ENCODE assay signal across 8 mouse cellular contexts in the genomic region with DNA sequence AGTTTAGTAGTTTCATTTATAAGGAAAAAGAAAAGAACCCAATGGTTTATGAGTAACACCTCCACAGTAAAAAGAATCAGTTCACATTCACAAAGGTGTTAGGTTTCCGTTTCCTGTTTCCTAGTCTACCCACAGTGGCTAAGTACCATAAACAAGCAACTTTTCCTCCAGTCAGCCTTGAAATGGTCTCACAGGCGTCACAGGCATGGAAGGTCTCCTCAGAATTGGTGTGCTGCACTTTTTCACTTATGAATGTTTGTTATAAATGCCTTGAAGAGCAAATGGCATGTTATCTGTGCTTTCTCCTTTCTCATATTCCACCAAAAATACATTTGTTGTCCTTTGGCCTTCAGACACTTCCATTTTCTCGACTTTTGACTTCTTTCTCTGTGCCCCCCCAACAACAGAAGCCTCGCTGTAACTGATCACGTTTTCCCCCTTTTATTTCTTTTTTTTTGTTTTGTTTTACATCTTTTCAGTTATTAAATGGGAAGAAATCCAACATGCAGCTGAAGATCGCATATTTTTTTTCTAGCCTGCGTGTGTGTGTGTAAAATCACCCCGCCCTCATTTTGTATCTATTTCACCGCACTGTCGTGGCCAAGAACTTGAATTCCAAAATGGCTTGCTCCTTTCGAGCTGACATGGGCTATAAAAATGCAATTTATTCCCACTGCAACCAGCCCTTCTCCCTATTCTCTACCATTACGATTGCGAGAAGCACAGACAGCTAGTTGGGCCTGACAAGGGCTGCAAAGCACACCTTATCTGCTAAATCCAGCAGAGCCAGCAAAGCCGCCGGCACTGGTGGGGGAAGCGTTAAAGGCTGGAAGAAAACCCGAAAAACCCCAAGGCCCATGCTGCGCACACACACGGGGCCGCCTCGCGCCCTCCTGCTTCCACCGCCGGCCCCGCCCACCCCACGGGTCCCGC. TPM values are rescaled to one million over a fixed set of nuclear protein-coding genes. Genes with fewer than 3 reads are reported as not detected.
DNase-seq lines count a peak whose midpoint lies in the region; ATAC-seq lines count a peak whose summit lies in the region.

No protein-coding gene starts in this region.

- peak overlapping the region; percentile 75 for H3K4me2 ChIP-seq in forebrain, embryonic 12.5 days
- H3K4me2 ChIP-seq in intestine, embryonic 14.5 days (ENCODE audit: low read length): peak overlapping the region; percentile 66
- peak overlapping the region; percentile 74 for H3K4me2 ChIP-seq in midbrain, embryonic 14.5 days (ENCODE audit: low read length)

- H3K9me3 ChIP-seq in forebrain, embryonic 12.5 days: no peaks in the 10 kb centered on the region
- H3K9me3 ChIP-seq in intestine, embryonic 14.5 days (ENCODE audit: control insufficient read depth, low read length): no peaks in the 10 kb centered on the region
- no peaks in the 10 kb centered on the region for H3K9me3 ChIP-seq in midbrain, embryonic 14.5 days (ENCODE audit: control insufficient read depth, low read length)

- ATAC-seq in forebrain, embryonic 12.5 days (ENCODE audit: low FRiP score): no peak; the same call in 1 of the 2 replicates
- peak; percentile 94 for ATAC-seq in intestine, embryonic 14.5 days (replicated peaks; ENCODE audit: low FRiP score, low TSS enrichment, low read depth)
- no peak for ATAC-seq in midbrain, embryonic 14.5 days (ENCODE audit: low FRiP score, low TSS enrichment)

- peaks cover 26% of the 10 kb centered on the region for H3K4me1 ChIP-seq in forebrain, embryonic 12.5 days
- H3K4me1 ChIP-seq in intestine, embryonic 14.5 days (replicated peaks; ENCODE audit: control insufficient read depth, insufficient read depth, low read length): peaks cover 24% of the 10 kb centered on the region
- peaks cover 27% of the 10 kb centered on the region for H3K4me1 ChIP-seq in midbrain, embryonic 14.5 days (ENCODE audit: control insufficient read depth, insufficient read depth, low read length)

- H3K27me3 ChIP-seq in forebrain, embryonic 12.5 days: no peaks in the 10 kb centered on the region
- H3K27me3 ChIP-seq in intestine, embryonic 14.5 days (replicated peaks; ENCODE audit: control insufficient read depth, insufficient read depth, low read length): no peaks in the 10 kb centered on the region
- no peaks in the 10 kb centered on the region for H3K27me3 ChIP-seq in midbrain, embryonic 14.5 days (ENCODE audit: control insufficient read depth, insufficient read depth, low read length)

- intact Hi-C loops in heart, postnatal 14 days (cut with DNase I): loop anchor here (2.0 to 10.0 kb wide), 2 partner anchors 33 to 251 kb away; no protein-coding TSS in a partner anchor

- peak overlapping the region; percentile 61 for H3K9ac ChIP-seq in forebrain, embryonic 12.5 days
- peak overlapping the region; percentile 62 for H3K9ac ChIP-seq in intestine, embryonic 14.5 days (ENCODE audit: low read length)
- H3K9ac ChIP-seq in midbrain, embryonic 14.5 days (replicated peaks; ENCODE audit: low read length): peak overlapping the region; percentile 83

- peaks cover 8% of the 10 kb centered on the region for H3K36me3 ChIP-seq in forebrain, embryonic 12.5 days (replicated peaks)
- no peaks in the 10 kb centered on the region; the same call in 1 of the 2 replicates for H3K36me3 ChIP-seq in intestine, embryonic 14.5 days (ENCODE audit: control insufficient read depth, insufficient read depth, low read length)
- H3K36me3 ChIP-seq in midbrain, embryonic 14.5 days (ENCODE audit: control insufficient read depth, insufficient read depth, low read length): peaks cover 7% of the 10 kb centered on the region; the same call in 1 of the 2 replicates

- WGBS in forebrain, embryonic 12.5 days: 12% methylated on average over 23 of the region's 27 CpGs
- 6% methylated on average over 25 of the region's 27 CpGs for WGBS in intestine, embryonic 14.5 days
- 11% methylated on average over 27 of the region's 27 CpGs for WGBS in midbrain, embryonic 14.5 days

- peak overlapping the region; percentile 90 for H3K27ac ChIP-seq in forebrain, embryonic 12.5 days
- H3K27ac ChIP-seq in intestine, embryonic 14.5 days (ENCODE audit: low read depth): peak overlapping the region; percentile 99
- peak overlapping the region; percentile 93 for H3K27ac ChIP-seq in midbrain, embryonic 14.5 days (replicated peaks; ENCODE audit: low read depth, low read length)

- peak; percentile 43 for DNase-seq in heart, adult 11 months
- no peak for DNase-seq in heart, postnatal 14 days
- DNase-seq in 3T3-L1 (ENCODE audit: low read depth, low spot score): peak; percentile 45
- peak; percentile 54 for DNase-seq in T-cell, adult 2 months (ENCODE audit: low spot score)
- DNase-seq in intestine, embryonic 14.5 days (ENCODE audit: low spot score): peak; percentile 88
- DNase-seq in midbrain, embryonic 14.5 days: no peak
- no peak for DNase-seq in gastrocnemius, postnatal 4 days (ENCODE audit: low spot score in 2 of 2)

- H3K4me3 ChIP-seq in forebrain, embryonic 12.5 days (replicated peaks): peak overlapping the region; percentile 97
- H3K4me3 ChIP-seq in intestine, embryonic 14.5 days (ENCODE audit: low read depth, low read length): peak overlapping the region; percentile 92
- peak overlapping the region; percentile 90 for H3K4me3 ChIP-seq in midbrain, embryonic 14.5 days (replicated peaks; ENCODE audit: low read depth, low read length)

RNA-seq across cellular contexts. Expression of a gene that starts 0.5 kb away (rescaled TPM):
- total RNA-seq in heart, postnatal 14 days (2021): 10 to 100 TPM; 27.9 to 30.9 TPM
- polyA plus RNA-seq in forebrain, embryonic 12.5 days (2016; fragmentation: Nextera tagmentation; extraction: Ambion mirVana): 158 and 160 TPM in 2 replicates
- 104 and 109 TPM in 2 replicates for polyA plus RNA-seq in intestine, embryonic 14.5 days (2014; fragmentation: Nextera tagmentation; extraction: Ambion mirVana)
- polyA plus RNA-seq in midbrain, embryonic 14.5 days (2014; fragmentation: Nextera tagmentation; extraction: Ambion mirVana): 81.1 and 92.6 TPM in 2 replicates
- 10 to 100 TPM; 35.0 to 35.9 TPM for total RNA-seq in gastrocnemius, postnatal 4 days (2021)

RNA-seq across cellular contexts. Expression of a gene that starts 34.2 kb away (rescaled TPM):
- 1 to 10 TPM; 4.2 to 4.7 TPM for total RNA-seq in heart, postnatal 14 days (2021)
- 15.7 and 18.9 TPM in 2 replicates for polyA plus RNA-seq in forebrain, embryonic 12.5 days (2016; fragmentation: Nextera tagmentation; extraction: Ambion mirVana)
- 13.9 and 14.1 TPM in 2 replicates for polyA plus RNA-seq in intestine, embryonic 14.5 days (2014; fragmentation: Nextera tagmentation; extraction: Ambion mirVana)
- 7.6 and 7.7 TPM in 2 replicates for polyA plus RNA-seq in midbrain, embryonic 14.5 days (2014; fragmentation: Nextera tagmentation; extraction: Ambion mirVana)
- total RNA-seq in gastrocnemius, postnatal 4 days (2021): 1 to 10 TPM; 7.9 to 9.3 TPM

Comparison
In these comparisons a context has a peak if more than half of its experiments do, and no peak if none do; other contexts are left out.
1. DNase-seq: peak in heart, adult 11 months (single experiment), 3T3-L1 (single experiment), T-cell, adult 2 months (single experiment) and intestine, embryonic 14.5 days (single experiment); none in heart, postnatal 14 days (0 of 2), midbrain, embryonic 14.5 days (single experiment) and gastrocnemius, postnatal 4 days (0 of 2).
2. Peak in every context shown above with its lines, with median percentiles within 50 percentile points of each other: H3K27ac ChIP-seq, H3K4me2 ChIP-seq, H3K4me3 ChIP-seq and H3K9ac ChIP-seq.